Mouse (Mus musculus) testis, postnatal 10 days (tissue): ENCODE results near the gene Barhl2.

Experiments
- DNase-seq: peaks from one replicate; pipeline ENCODE4 v3.0.0; 2021; ENCODE audit warnings: low spot score

Gene Barhl2

GRCm38 (mm10) chr5:106457986-106458476 lies at the start of gene Barhl2:
Gene Barhl2 (minus strand): TSS chr5:106458166.
- DNase-seq = no peak

- no peak for DNase-seq
Observed at GRCm38 (mm10) chr5:106506061-106506460, 48.1 kb upstream of the Barhl2 start.

- no peak for DNase-seq
Observed at GRCm38 (mm10) chr5:106502684-106503545, 44.9 kb upstream of the Barhl2 start.

GRCm38 (mm10) chr5:106502271-106502670 lies 44.3 kb upstream of the Barhl2 start:
- no peak for DNase-seq

- DNase-seq = no peak
Observed at GRCm38 (mm10) chr5:106491771-106492170, 33.8 kb upstream of the Barhl2 start.

- DNase-seq = no peak
Observed at GRCm38 (mm10) chr5:106472105-106472500, 14.1 kb upstream of the Barhl2 start.

- no peak for DNase-seq
Observed at GRCm38 (mm10) chr5:106471235-106472104, 13.5 kb upstream of the Barhl2 start.

- no peak for DNase-seq
Observed at GRCm38 (mm10) chr5:106465129-106465790, 7.3 kb upstream of the Barhl2 start.

- DNase-seq = no peak
Observed at GRCm38 (mm10) chr5:106464336-106465128, 6.6 kb upstream of the Barhl2 start.

GRCm38 (mm10) chr5:106463661-106464191 lies 5.8 kb upstream of the Barhl2 start:
- no peak for DNase-seq

- no peak for DNase-seq
Observed at GRCm38 (mm10) chr5:106461913-106462312, 3.9 kb upstream of the Barhl2 start.

- no peak for DNase-seq
Observed at GRCm38 (mm10) chr5:106461431-106461830, 3.5 kb upstream of the Barhl2 start.

GRCm38 (mm10) chr5:106460535-106460934 lies 2.6 kb upstream of the Barhl2 start:
- DNase-seq = no peak

- DNase-seq = no peak
Observed at GRCm38 (mm10) chr5:106460001-106460511, 2.1 kb upstream of the Barhl2 start.

- no peak for DNase-seq
Observed at GRCm38 (mm10) chr5:106459120-106459641, 1.2 kb upstream of the Barhl2 start.

GRCm38 (mm10) chr5:106458477-106459119 lies 632 bp upstream of the Barhl2 start:
- DNase-seq = no peak

- DNase-seq = no peak
Observed at GRCm38 (mm10) chr5:106457111-106457925, 648 bp downstream of the Barhl2 start.

GRCm38 (mm10) chr5:106455984-106456383 lies 2.0 kb downstream of the Barhl2 start:
- no peak for DNase-seq
